Mouse (Mus musculus) left cerebral cortex, adult 2 months (tissue): Measurements from ENCODE around the gene Piwil4. TPM values are rescaled to one million over a fixed set of nuclear protein-coding genes. Genes with fewer than 3 reads are reported as not detected.

Experiments
- DNase-seq, 2 experiments: peaks; one replicate each; pipeline ENCODE4 v3.0.0; 2021 to 2022; ENCODE audit warnings: low spot score in 2 of 2, mixed read lengths in 1 of 2; ENCODE audit errors: extremely low spot score in 1 of 2
- H3K27ac ChIP-seq: fragments of 200-600 bp; 2 replicates; pipeline ENCODE4 v1.8.1; 2022
- H3K4me3 ChIP-seq: fragments of 200-600 bp; 2 replicates; pipeline ENCODE4 v1.8.1; 2022
- CTCF ChIP-seq: fragments of 200-600 bp; IDR thresholded peaks from 2 replicates; pipeline ENCODE4 v1.8.1; 2022; ENCODE audit warnings: antibody characterized with exemption, mild to moderate bottlenecking, moderate library complexity
- intact Hi-C: fragments of 180-260 bp; cut with DNase I; formaldehyde crosslinking; loops from one replicate; pipeline ENCODE4 v1.15.1; 2025
- long read RNA-seq, 2 experiments: library from polyadenylated mRNA; stranded (forward); transcript quantifications; one replicate each; pipeline ENCODE4 v2.0.0; 2021; ENCODE audit warnings: borderline mapping rate in 2 of 2
- total RNA-seq, 2 experiments: library from RNA; stranded (reverse); gene quantifications; 2 replicates each; pipeline ENCODE4 v1.2.3; 2021

The Piwil4 gene
- not detected for total RNA-seq
- long read RNA-seq, experiment 1, result 0 reads
- long read RNA-seq, experiment 2, result 0 reads

DNA sequence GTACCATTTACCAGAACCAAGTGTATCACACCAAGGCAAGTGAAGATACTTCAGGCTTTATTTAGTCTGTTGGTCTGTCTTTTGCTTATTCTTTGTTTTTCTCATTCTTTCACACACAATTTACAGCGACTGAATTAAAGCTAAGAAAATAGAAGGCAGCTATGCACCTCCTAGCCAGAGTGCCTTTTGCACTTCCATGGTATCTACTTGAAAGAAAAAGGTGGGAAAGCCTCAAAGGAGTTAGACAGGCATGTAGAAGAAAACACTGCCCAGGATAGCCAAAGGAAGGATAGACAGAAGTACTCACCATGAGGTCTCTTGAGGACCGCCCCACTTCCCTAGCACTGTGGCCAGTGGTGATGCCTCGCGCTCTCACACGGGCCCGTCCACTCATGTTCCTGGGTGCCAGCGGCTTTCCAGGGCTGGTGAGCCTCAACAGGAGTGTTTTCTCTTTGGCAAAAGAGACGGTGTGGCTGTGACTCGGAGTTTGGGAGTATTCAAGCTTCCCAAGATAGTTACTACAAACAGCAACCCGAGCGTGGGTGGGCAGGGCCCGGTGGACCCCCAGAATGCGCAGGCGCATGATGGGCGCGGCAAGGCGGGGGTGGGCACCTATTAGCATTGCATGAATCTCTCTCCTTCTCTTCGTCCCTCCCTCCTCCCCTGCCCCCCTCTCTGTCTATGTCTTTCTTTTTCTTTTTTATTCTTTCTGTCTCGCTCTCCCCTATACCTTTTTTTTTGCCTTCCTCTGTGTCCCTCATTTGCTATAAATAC, at the start of gene Piwil4:
Gene Piwil4 (minus strand): TSS at position 583 of the 774 bp plus-strand sequence.
- no peak for TF ChIP-seq CTCF
- Histone ChIP-seq H3K27ac (no peak within 1 kb of the TSS), H3K4me3 (no peak within 1 kb of the TSS)
- intact Hi-C loops, result no loop called here
- no peak for DNase-seq

DNA sequence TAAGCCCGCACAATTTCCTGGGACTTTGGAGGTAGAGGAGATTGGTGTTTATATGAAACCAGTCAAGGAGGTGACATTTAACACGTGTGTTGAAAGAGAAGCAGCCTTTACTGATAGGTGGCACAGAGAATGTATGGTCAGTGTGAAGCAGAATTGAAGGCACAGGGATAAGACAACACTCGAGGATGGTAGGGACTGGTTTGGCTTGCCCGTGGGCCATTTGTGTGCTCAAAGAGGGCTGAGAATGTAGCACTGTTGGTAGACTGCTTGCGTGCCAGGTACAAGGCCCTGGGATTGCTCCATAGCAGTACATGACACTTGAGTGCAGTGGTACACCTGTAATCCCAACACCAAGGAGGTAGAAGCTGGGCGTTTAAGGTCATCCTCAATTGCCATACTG, 46.8 kb upstream of the Piwil4 start:
- DNase-seq, result no peak
- H3K27ac ChIP-seq, result no peak overlapping the region
- TF ChIP-seq CTCF, result no peak
- H3K4me3 ChIP-seq, result no peak overlapping the region
- intact Hi-C loops, result no loop called here

DNA sequence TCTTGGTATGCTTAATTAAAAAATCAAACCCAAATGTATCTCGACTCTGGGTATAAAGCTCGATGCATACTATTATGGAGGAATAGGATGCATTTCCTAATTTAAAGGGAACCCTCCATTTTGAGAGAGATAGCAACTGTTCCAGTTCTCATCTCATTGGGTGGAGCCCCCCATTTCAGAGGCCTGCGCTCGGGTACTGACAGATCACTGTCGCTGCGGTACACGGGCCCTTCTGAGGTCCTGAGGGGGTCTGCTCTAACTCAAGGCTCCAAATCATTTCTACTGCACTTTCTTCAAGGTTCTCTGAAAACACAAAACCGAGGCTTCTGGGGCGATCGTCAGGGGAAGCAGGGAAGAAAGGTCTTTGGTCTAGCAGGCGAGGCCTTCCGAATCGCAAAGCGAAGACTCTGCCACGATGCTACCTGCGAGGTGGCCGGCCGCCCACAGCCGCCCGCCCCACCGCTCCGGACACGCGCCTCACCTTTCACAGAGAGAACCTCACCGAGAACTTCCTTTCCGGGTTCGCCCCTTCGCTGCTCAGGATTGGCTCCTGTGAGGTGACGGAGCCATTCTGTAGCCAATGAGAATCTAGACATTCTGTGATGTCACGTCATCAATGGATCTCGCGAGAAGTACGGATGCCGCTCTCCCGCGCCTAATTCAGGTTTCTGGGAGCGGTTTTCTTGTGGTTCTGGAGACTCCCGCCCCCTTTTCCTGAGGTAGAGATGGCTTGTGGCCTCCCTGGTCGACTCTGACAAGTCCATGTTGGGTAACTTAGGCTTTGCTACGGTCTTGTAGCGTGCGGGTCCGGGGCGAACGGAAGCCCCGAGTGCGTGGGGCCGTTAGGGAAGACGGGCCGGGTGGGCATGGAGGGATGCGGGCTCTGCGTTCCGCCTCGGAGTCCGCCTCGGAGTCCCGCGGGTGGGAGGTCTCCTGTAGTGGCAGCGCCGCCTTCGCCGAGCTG, 43.8 kb upstream of the Piwil4 start, which contains the start of the genes Mre11a and Ankrd49:
Gene Mre11a (plus strand): TSS at position 616 of the 964 bp plus-strand sequence.
Gene Ankrd49 (minus strand): TSS at position 818 of the 964 bp plus-strand sequence.
- DNase-seq, result peak; percentile 89 to 90
- intact Hi-C loops, result loop anchor here (2.0 kb wide), 1 partner anchor 76 kb away; the partner anchor contains the start of gene Gpr83

DNA sequence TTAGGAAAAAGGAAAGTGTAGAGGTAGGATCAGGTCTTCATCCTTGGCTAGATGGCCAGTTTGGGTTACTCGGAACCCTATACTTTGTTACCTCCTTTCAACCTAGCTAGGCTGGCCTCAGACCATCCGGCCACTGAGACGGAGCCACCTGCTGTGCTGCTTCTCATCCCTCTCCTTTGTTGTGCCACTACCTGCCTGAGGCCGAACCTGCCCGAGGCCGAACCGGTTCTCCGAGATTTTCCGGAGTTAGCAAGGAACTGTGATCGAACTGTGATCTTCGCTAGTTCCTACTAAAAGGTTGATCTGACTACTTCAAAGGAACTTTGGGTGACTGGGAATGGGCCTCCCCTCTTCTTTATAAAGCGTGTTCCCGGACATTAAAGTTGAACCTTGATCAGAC, 37.8 kb upstream of the Piwil4 start:
- H3K27ac ChIP-seq, result no peak overlapping the region
- no peak overlapping the region for H3K4me3 ChIP-seq
- intact Hi-C loops, result no loop called here
- TF ChIP-seq CTCF, result no peak
- DNase-seq, result no peak

More for the DNA sequence above, 43.8 kb upstream of the Piwil4 start, which contains the start of the genes Mre11a and Ankrd49:
- Histone ChIP-seq H3K4me3 (peak within 1 kb of the TSS; percentile 72), H3K27ac (peak within 1 kb of the TSS; percentile 87)
- no peak for TF ChIP-seq CTCF

DNA sequence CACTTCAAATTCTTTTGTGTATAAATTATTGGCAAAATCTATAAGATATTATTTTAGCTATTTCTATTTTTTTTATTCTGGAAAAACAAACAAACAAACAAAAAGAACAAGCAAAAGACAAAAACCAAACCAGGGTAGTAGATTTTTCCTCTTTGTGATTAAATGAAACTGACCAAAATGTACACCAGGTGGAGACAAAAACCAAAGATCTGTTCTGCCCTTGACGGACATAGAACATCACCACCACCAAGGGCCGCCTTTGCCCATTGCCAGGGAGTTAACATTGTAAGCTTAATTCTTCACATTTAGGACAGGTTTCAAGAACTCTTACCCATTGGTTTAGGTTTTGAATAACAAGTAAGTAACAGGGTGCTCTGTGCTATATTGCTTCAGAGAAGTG, 33.3 kb upstream of the Piwil4 start:
- Histone ChIP-seq H3K4me3 (no peak overlapping the region), H3K27ac (no peak overlapping the region)
- TF ChIP-seq CTCF, result peak; percentile 51
- no peak for DNase-seq
- intact Hi-C loops, result loop anchor here (1.0 to 5.0 kb wide), 3 partner anchors 241 to 439 kb away; no protein-coding TSS in a partner anchor

DNA sequence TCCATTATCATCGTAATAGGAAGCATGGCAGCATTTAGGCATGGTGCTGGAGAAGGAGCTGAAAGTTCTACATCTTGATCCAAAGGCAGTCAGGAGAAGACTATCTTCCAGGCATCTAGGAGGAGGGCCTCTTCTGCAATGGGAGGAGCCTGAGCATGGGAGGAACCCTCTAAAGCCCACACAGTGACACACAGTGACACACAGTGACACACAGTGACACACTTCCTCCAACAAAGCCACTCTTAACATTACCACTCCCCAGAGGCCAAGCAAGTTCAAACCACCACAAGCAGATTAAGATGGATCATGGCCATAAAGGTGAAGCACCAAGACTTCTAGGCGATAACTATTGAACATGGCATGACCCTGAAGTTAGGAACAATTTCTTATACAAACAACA, 31.5 kb upstream of the Piwil4 start:
- Histone ChIP-seq H3K4me3 (no peak overlapping the region), H3K27ac (no peak overlapping the region)
- no peak for TF ChIP-seq CTCF
- intact Hi-C loops, result loop anchor here (2.0 to 5.0 kb wide), 2 partner anchors 400 to 441 kb away; no protein-coding TSS in a partner anchor
- no peak for DNase-seq

DNA sequence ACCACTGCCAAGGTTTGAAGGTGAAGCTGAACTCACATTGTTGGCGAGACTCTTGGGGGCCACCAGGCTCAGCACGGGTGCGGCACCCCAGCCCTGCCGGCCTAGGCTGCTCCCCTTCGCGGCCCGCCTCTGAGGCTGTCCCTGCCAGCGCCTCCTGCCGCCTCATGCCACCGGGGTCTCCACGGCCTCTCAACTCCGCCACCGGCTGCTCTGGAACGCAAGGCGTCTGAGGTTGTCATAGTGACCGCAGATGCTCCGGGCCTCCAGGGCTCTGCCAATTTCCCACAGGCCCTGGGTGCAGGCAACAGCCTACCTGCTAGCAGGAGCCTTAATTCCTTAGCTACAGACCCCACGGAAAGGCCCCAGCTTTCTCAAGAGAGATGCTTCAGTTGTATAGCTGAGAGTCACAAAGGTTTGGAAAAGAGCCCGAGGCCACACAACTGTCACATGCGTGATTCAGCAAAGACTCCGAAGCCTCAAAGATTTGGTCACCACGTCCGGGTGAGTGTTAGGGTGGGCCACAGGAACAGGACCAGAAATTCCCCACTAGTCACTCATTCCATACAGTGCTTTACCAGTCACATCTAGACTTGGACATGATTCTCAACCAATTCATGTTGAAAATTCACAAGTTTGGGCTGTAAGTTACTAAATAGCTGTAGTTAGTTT, 30.4 kb upstream of the Piwil4 start, which contains the start of gene 1700012B09Rik:
Gene 1700012B09Rik (minus strand): TSS at position 228 of the 669 bp plus-strand sequence.
- H3K27ac ChIP-seq, result no peak within 1 kb of the TSS
- intact Hi-C loops, result loop anchor here (5.0 kb wide), 1 partner anchor 401 kb away; no protein-coding TSS in a partner anchor
- no peak for DNase-seq
- no peak within 1 kb of the TSS for H3K4me3 ChIP-seq
- TF ChIP-seq CTCF, result no peak

DNA sequence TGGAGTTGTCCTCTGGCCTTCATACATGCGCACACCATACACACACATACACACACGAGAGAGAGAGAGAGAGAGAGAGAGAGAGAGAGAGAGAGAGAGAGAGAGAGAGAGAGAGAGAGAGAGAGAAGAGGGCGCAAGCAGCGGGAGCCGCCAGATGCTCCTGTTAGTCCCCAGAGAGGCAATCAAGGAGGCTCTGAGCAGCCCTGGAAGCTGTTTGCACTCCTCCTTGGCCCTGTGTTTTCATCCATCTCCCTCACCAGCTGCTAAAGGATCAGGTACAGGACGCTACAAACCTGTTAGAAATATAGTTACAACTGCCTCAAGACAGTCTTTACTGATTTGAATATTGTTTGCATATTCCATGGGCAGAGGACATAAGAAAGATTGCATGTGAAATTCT, 29.3 kb upstream of the Piwil4 start:
- Histone ChIP-seq H3K4me3 (no peak overlapping the region), H3K27ac (no peak overlapping the region)
- DNase-seq, result no peak
- intact Hi-C loops, result loop anchor here (5.0 kb wide), 1 partner anchor 402 kb away; no protein-coding TSS in a partner anchor
- no peak for TF ChIP-seq CTCF

DNA sequence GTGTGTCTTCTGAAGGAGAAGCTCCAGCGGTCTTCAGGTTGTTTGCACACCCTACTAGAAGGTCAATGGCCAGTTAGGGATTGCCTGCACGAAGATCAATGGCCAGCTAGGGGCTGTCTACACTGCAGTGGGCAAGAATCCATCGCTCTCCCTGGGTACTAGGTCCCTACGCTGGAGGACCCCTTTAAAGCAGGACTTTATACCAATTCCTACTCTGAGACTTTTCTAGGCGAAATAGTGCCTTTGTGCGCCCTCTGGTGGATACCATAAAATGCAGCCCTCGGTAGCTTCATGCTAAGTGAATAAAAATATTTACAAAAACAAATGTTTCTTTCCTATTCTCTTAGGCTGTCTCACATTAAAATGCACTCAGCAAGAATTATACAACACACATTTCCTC, 24.2 kb upstream of the Piwil4 start:
- H3K4me3 ChIP-seq, result no peak overlapping the region
- DNase-seq, result peak; percentile 34 to 63
- no peak overlapping the region for H3K27ac ChIP-seq
- TF ChIP-seq CTCF, result peak; percentile 88
- intact Hi-C loops, result loop anchor here (2.0 kb wide), 2 partner anchors 242 to 252 kb away; no protein-coding TSS in a partner anchor

DNA sequence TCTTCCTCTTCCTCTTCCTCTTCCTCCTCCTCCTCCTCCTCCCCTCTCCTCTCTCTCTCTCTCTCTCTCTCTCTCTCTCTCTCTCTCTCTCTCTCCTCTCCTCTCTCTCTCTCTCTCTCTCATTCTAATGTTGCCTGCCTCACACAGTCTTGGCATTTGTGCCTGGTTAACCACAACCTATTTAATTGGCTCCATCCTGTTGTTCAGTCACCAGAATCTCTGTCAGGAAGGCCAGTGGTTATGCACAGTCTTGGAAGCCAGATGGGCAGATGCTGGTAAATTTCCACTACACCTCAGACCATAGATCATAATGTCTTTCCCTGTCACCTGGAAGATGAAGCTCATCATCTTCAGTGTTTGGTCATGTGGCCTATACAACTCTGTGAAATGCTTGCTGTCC, 18.7 kb upstream of the Piwil4 start:
- no peak overlapping the region for H3K4me3 ChIP-seq
- no peak for TF ChIP-seq CTCF
- no peak for DNase-seq
- intact Hi-C loops, result no loop called here
- no peak overlapping the region for H3K27ac ChIP-seq

DNA sequence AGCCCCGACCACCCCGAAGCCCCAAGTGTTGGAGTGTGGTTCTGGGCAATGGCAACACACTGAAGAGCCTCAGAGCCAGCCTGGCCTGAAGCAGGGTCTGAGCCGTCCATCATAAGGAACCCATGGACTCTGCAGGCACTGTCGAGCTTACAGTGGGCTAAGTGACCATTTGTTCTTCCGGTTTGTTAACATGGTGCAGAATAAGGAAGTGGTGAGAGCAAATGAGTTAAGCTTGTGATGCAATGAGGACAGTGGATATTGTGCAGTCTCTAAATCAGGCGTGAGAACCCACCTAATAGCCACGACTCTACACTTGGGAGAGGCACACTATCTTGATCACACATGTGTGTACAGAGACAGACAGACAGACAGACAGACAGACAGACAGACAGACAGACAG, 18.1 kb upstream of the Piwil4 start:
- no peak for TF ChIP-seq CTCF
- no peak overlapping the region for H3K27ac ChIP-seq
- H3K4me3 ChIP-seq, result no peak overlapping the region
- DNase-seq, result no peak
- intact Hi-C loops, result no loop called here
